Mouse (Mus musculus): ENCODE measurements at regions not wholly inside any gene's neighbourhood (a gene's known extent, or its start where the extent isn't known, plus 50 kb on each side); places are given as distances from the start of the nearest gene placed in this dataset.

DNA sequence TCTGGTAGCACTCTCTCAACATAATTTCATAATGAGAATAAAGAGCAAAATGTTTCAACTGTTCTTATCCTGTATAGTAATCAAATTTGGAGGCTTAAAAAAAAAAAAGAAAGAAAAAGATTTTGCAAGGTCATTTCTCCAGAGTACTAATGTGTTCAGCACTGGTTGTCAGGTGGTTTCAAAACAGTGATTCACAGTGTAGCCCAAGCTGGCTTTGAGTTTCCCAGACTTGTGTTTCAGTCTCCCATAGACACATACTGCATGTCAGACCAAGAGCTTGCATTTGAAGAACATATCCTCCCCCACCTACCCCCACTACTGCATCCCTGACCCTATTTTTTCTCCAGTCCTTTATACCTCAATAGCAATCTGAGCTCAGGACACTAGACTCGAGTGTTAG lies 107.2 kb upstream of the Ank start:
- no peak for TF ChIP-seq CTCF (IDR thresholded peaks at IDR 0.05; ENCODE audit: low read depth)
- TF ChIP-seq EP300 (IDR thresholded peaks at IDR 0.05; ENCODE audit: low read depth) = no peak

All from heart, postnatal 0 days (tissue).